Mouse (Mus musculus) lung, postnatal 25 days (tissue): Measurements from ENCODE around the gene Sec14l2.
A peak's percentile ranks its signal among the peaks of the same experiment; 100 is the strongest.

Experiments used
- DNase-seq: peaks from one replicate; pipeline ENCODE4 v3.0.0; 2022; ENCODE audit warnings: low spot score

The Sec14l2 gene

GRCm38 (mm10) chr11:4053586-4053985 lies 69.6 kb downstream of the Sec14l2 start:
- DNase-seq, result peak; percentile 78

- DNase-seq, result no peak
Observed at GRCm38 (mm10) chr11:4048438-4048837, 74.8 kb downstream of the Sec14l2 start.

GRCm38 (mm10) chr11:4047766-4048165 lies 75.4 kb downstream of the Sec14l2 start:
- no peak for DNase-seq
